ENCODE assay signal across 8 mouse cellular contexts in the genomic region with DNA sequence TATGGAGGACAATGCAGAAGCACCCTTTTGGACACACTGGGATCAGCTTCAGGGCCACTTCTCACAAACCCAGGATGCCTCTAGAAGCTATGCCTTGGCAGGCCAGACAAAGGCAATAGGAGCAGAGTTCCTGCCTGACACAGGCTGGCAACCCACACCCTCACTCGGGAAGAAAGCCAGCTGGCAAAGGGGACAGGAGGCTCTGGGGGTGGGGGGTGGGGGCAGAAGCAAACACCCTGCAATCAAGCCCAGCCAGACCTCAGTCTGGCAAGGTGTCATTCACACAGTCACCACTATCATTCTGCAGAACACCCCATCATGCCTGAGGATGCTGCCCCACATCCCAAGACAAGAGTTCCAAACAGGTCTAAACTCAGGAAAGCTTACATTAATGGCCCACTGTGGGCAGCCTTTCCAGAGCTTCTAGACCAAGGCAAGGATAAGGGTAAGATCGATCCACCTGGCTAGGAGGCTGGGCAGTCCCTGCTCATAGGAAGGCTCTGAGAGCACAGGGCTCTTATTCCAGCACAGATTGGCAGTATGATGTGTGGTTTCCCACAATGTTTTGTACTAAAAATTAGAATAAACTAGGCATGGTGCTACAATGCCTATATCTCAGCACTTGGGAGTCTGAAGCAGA.
DNase-seq lines count a peak whose midpoint lies in the region; ATAC-seq lines count a peak whose summit lies in the region.

No protein-coding gene starts in this region.

- H3K4me2 ChIP-seq in kidney, embryonic 14.5 days (replicated peaks; ENCODE audit: low read depth, low read length) = no peak overlapping the region

- peaks cover 15% of the 10 kb centered on the region for H3K4me1 ChIP-seq in kidney, embryonic 14.5 days (ENCODE audit: control insufficient read depth, insufficient read depth, low read length)

- no peak overlapping the region for H3K4me3 ChIP-seq in kidney, embryonic 14.5 days (ENCODE audit: low read length)

- H3K9ac ChIP-seq in kidney, embryonic 14.5 days (ENCODE audit: low read depth, low read length) = no peak overlapping the region

- no peaks in the 10 kb centered on the region for H3K27me3 ChIP-seq in kidney, embryonic 14.5 days (ENCODE audit: control insufficient read depth, insufficient read depth, low read length)

- no peak overlapping the region for H3K27ac ChIP-seq in kidney, embryonic 14.5 days (ENCODE audit: low read depth, low read length)

- no peak for ATAC-seq in kidney, embryonic 14.5 days (ENCODE audit: low FRiP score, low TSS enrichment)
- peak; percentile 67 for ATAC-seq in megakaryocyte progenitor cell, adult 5-6 weeks (replicated peaks; ENCODE audit: poor library complexity)
- no peak for ATAC-seq in activated CD4-positive, CD25-positive, alpha-beta regulatory T cell, adult 4 months

- intact Hi-C loops in heart, postnatal 14 days (cut with DNase I) = no loop called here

- H3K9me3 ChIP-seq in kidney, embryonic 14.5 days (ENCODE audit: control insufficient read depth, low read length) = no peaks in the 10 kb centered on the region

- 56% methylated on average over 2 of the region's 2 CpGs for WGBS in kidney, embryonic 14.5 days

- H3K36me3 ChIP-seq in kidney, embryonic 14.5 days (ENCODE audit: control insufficient read depth, insufficient read depth, low read length) = no peaks in the 10 kb centered on the region

- peak; percentile 52 for DNase-seq in kidney, adult 9 months
- DNase-seq in Muller cell, postnatal 12 days (ENCODE audit: inconsistent ontology term) = peak; percentile 74
- peak; percentile 87 for DNase-seq in cerebellum, adult 9-11 months
- DNase-seq in heart, postnatal 14 days = peak; percentile 66 to 82
- no peak for DNase-seq in thymus, postnatal 25 days
